Mouse (Mus musculus) stomach, postnatal 0 days (tissue): ENCODE results near the gene Ino80.
A peak's percentile ranks its signal among the peaks of the same experiment; 100 is the strongest.

Source experiments
- CTCF ChIP-seq: IDR thresholded peaks from 2 replicates; pipeline ENCODE4 v1.5.1; 2016; ENCODE audit warnings: antibody characterized with exemption, low read depth, mild to moderate bottlenecking, moderate library complexity
- EP300 ChIP-seq: optimal IDR thresholded peaks from 2 replicates; pipeline ENCODE3; 2016; ENCODE audit warnings: antibody characterized with exemption

- TF ChIP-seq CTCF, result peak; percentile 87
- TF ChIP-seq EP300, result no peak
These were observed 40.5 kb downstream of the Ino80 start for GRCm38 (mm10) chr2:119436988-119437387.
